Mouse (Mus musculus) ES-E14 (cell line): ENCODE data around the gene Atoh8. TPM values are rescaled to one million over a fixed set of nuclear protein-coding genes. Genes with fewer than 3 reads are reported as not detected.

Experiments
- DNase-seq: peaks from one replicate; pipeline ENCODE4 v3.0.0-alpha.2; 2013; ENCODE audit warnings: low read depth, low spot score
- H3K27ac ChIP-seq: 2 replicates; pipeline ENCODE4 v1.5.1; 2012; ENCODE audit warnings: low read depth, mild to moderate bottlenecking, low read length, moderate library complexity, mixed read lengths; ENCODE audit not compliant: poor library complexity, insufficient read depth, severe bottlenecking
- H3K36me3 ChIP-seq: 2 replicates; pipeline ENCODE4 v1.6.1; 2012; ENCODE audit warnings: mild to moderate bottlenecking, low read length, moderate library complexity, mixed read lengths; ENCODE audit not compliant: control insufficient read depth, poor library complexity, insufficient read depth, severe bottlenecking
- H3K4me1 ChIP-seq, 2 experiments: fragments of 150-350 bp in 1 of 2; sonication (generic) in 1 of 2; 2 replicates each; pipeline ENCODE4 v1.6.1; 2012; ENCODE audit warnings: low read length in 2 of 2, mild to moderate bottlenecking in 1 of 2, mixed read lengths in 1 of 2; ENCODE audit not compliant: control insufficient read depth in 2 of 2, insufficient read depth in 2 of 2, poor library complexity in 1 of 2
- H3K4me3 ChIP-seq, 2 experiments: fragments of 150-350 bp in 1 of 2; sonication (generic) in 1 of 2; 2 replicates each; pipeline ENCODE4 v1.5.1; 2012; ENCODE audit warnings: low read length in 2 of 2, low read depth in 1 of 2, mild to moderate bottlenecking in 1 of 2, mixed read lengths in 1 of 2; ENCODE audit not compliant: insufficient read depth in 1 of 2, poor library complexity in 1 of 2, severe bottlenecking in 1 of 2
- H3K9ac ChIP-seq: 2 replicates; pipeline ENCODE4 v1.6.1; 2012; ENCODE audit warnings: low read depth, mild to moderate bottlenecking, low read length, mixed read lengths; ENCODE audit not compliant: poor library complexity, insufficient read depth, severe bottlenecking
- H3K9me3 ChIP-seq: fragments of 150-350 bp; sonication (generic); 2 replicates; pipeline ENCODE4 v1.6.1; 2012; ENCODE audit warnings: low read depth, mild to moderate bottlenecking, low read length; ENCODE audit not compliant: control insufficient read depth, insufficient read depth
- CHD2 ChIP-seq: IDR thresholded peaks from 2 replicates; pipeline ENCODE4 v1.6.1; 2014; ENCODE audit warnings: mild to moderate bottlenecking, low read depth, low read length, inconsistent platforms
- HCFC1 ChIP-seq: IDR thresholded peaks from 2 replicates; pipeline ENCODE4 v1.6.1; 2012; ENCODE audit warnings: low read length, inconsistent platforms, borderline replicate concordance; ENCODE audit not compliant: insufficient read depth
- MAFK ChIP-seq: IDR thresholded peaks from 2 replicates; pipeline ENCODE4 v1.6.1; 2014; ENCODE audit warnings: mild to moderate bottlenecking, low read depth, low read length, inconsistent platforms; ENCODE audit not compliant: insufficient read depth
- ZC3H11A ChIP-seq: IDR thresholded peaks from 2 replicates; pipeline ENCODE4 v1.6.1; 2012; ENCODE audit warnings: low read depth, mild to moderate bottlenecking, inconsistent platforms, low read length, borderline replicate concordance
- ZNF384 ChIP-seq: IDR thresholded peaks from 2 replicates; pipeline ENCODE4 v1.6.1; 2012; ENCODE audit warnings: low read depth, low read length, inconsistent platforms
- in situ Hi-C, 2 experiments: fragments of 600-800 bp; cut with MboI; formaldehyde crosslinking; loops; one replicate each; pipeline ENCODE4 v1.15.1; 2025; ENCODE audit warnings: low sequenced_read_pairs in 2 of 2, inconsistent platforms in 1 of 2; ENCODE audit not compliant: unreplicated experiment in 2 of 2
- total RNA-seq: library from RNA; depleted of rRNA; stranded (reverse); fragments of 300-350 nt; gene quantifications from 2 replicates; pipeline ENCODE4 v1.2.3, GENCODE M21; 2012

Gene Atoh8
- total RNA-seq, 1 experiment: 1.0 TPM

GRCm38 (mm10) chr6:72259474-72259873, 24.1 kb upstream of the Atoh8 start:
- in situ Hi-C loops: no loop called here
- DNase-seq: no peak
- no peak overlapping the region for H3K9ac ChIP-seq
- TF ChIP-seq ZNF384: no peak
- TF ChIP-seq CHD2: no peak
- no peak for TF ChIP-seq HCFC1
- H3K9me3 ChIP-seq: no peaks in the 10 kb centered on the region
- H3K4me3 ChIP-seq: no peak overlapping the region
- no peaks in the 10 kb centered on the region; a peak in 1 of 4 replicates for H3K4me1 ChIP-seq
- no peaks in the 10 kb centered on the region for H3K36me3 ChIP-seq
- H3K27ac ChIP-seq: no peak overlapping the region

- Histone ChIP-seq H3K9ac (no peak overlapping the region), H3K36me3 (no peaks in the 10 kb centered on the region), H3K9me3 (no peaks in the 10 kb centered on the region), H3K27ac (no peak overlapping the region), H3K4me3 (no peak overlapping the region), H3K4me1 (no peaks in the 10 kb centered on the region; a peak in 1 of 4 replicates)
- TF ChIP-seq CHD2 (no peak), HCFC1 (no peak), ZNF384 (no peak), ZC3H11A (no peak)
- in situ Hi-C loops: no loop called here
- no peak for DNase-seq
These were observed 19.9 kb upstream of the Atoh8 start for GRCm38 (mm10) chr6:72255294-72255693.

GRCm38 (mm10) chr6:72254588-72255075, 19.3 kb upstream of the Atoh8 start:
- Histone ChIP-seq H3K27ac (no peak overlapping the region), H3K4me1 (no peaks in the 10 kb centered on the region; a peak in 1 of 4 replicates)
- in situ Hi-C loops: no loop called here

GRCm38 (mm10) chr6:72253911-72254587, 18.7 kb upstream of the Atoh8 start:
- in situ Hi-C loops: no loop called here
- H3K27ac ChIP-seq: no peak overlapping the region
- H3K9me3 ChIP-seq: no peaks in the 10 kb centered on the region

More at GRCm38 (mm10) chr6:72254588-72255075, 19.3 kb upstream of the Atoh8 start:
- Histone ChIP-seq H3K9ac (no peak overlapping the region), H3K4me3 (no peak overlapping the region), H3K36me3 (no peaks in the 10 kb centered on the region), H3K9me3 (no peaks in the 10 kb centered on the region)
- no peak for DNase-seq
- no peak for TF ChIP-seq ZC3H11A
- no peak for TF ChIP-seq CHD2
- no peak for TF ChIP-seq MAFK
- no peak for TF ChIP-seq ZNF384
- TF ChIP-seq HCFC1: no peak

GRCm38 (mm10) chr6:72253168-72253567, 17.8 kb upstream of the Atoh8 start:
- no peak overlapping the region for H3K4me3 ChIP-seq
- H3K27ac ChIP-seq: no peak overlapping the region
- H3K36me3 ChIP-seq: no peaks in the 10 kb centered on the region
- TF ChIP-seq ZC3H11A: no peak
- TF ChIP-seq MAFK: no peak
- no peak for TF ChIP-seq CHD2
- no peak for TF ChIP-seq ZNF384
- TF ChIP-seq HCFC1: no peak
- H3K9me3 ChIP-seq: no peaks in the 10 kb centered on the region
- H3K4me1 ChIP-seq: no peaks in the 10 kb centered on the region
- no peak for DNase-seq
- no peak overlapping the region for H3K9ac ChIP-seq
- in situ Hi-C loops: no loop called here

More at GRCm38 (mm10) chr6:72253911-72254587, 18.7 kb upstream of the Atoh8 start:
- no peak overlapping the region for H3K9ac ChIP-seq
- TF ChIP-seq ZNF384: no peak
- TF ChIP-seq HCFC1: no peak
- no peak for TF ChIP-seq CHD2
- no peak for TF ChIP-seq MAFK
- no peak for TF ChIP-seq ZC3H11A
- no peak for DNase-seq
- H3K4me3 ChIP-seq: no peak overlapping the region
- H3K4me1 ChIP-seq: no peaks in the 10 kb centered on the region
- H3K36me3 ChIP-seq: no peaks in the 10 kb centered on the region
